Mouse (Mus musculus): Measurements from ENCODE around the gene Oxnad1.
"Not testable (repeated sequence)": the region's sequence is repeated elsewhere in the genome, so short reads cannot be mapped to it uniquely, and the experiment has no call there.

Oxnad1 gene

DNA sequence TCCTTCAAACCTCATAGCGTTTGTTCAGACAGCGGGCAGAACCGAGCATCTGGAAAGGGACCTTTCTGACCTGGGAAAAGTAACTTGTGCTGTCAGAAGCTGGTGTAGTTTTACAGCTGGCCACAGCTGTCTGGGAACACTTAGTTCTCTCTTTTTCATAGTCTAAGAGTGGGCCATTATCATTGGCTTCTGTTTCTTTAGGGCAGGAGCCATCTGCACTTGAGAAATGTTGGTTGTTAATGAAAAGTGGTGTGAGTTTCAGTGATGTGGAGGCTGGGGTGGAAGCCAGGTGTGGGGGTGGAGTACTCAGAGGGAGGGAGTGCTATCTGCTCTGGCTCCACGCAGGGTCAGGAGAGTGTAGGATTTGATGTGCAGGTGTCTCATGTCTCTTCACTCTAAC is 6.0 kb downstream of the Oxnad1 start:
- no peak for DNase-seq (ENCODE audit: low read depth, low spot score)

DNA sequence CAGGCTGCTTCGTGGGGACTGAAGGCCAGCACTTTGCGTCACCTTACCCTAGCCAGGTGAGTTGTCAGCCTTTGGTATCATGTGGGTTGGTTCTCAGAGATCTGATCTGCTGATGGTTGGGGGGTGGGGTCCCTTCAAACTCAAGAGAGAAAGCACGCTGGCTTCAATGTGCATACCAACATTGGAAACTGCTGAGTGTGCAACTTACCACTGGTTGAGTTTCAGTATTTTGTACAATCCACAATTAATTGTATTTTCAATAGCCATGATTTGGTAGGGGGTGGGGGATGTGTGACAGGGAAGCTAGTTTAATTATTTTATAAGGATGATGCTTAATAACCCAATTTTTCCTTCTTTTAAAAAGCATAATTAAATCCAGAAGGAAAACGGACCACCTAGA is 6.5 kb downstream of the Oxnad1 start:
- DNase-seq (ENCODE audit: low read depth, low spot score): no peak

DNA sequence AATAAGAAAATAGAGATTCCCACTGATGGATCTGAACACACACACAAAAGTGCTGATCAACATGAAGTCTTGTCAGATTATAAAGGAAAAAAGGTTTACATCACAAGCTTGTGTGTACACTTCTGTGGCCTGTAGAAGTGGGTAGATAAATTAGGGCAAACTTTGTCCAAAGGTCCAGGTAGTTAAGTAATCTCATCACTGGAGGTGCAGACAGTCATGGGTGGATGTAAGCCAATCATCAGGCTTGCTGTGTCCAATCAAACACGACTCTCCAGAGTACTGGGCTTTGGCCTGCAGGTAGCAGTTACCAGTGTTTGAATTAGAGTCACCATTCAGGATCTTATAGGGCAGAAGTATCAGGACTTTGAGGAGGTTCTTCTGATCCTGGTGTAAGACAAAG is 7.8 kb downstream of the Oxnad1 start:
- no peak for DNase-seq (ENCODE audit: low read depth, low spot score)

- no peak for DNase-seq (ENCODE audit: low read depth, low spot score)
These were observed 8.4 kb downstream of the Oxnad1 start for GRCm38 (mm10) chr14:32093500-32094117.

- DNase-seq (ENCODE audit: low read depth, low spot score): no peak
These were observed 10.5 kb downstream of the Oxnad1 start for GRCm38 (mm10) chr14:32095646-32096045.

DNA sequence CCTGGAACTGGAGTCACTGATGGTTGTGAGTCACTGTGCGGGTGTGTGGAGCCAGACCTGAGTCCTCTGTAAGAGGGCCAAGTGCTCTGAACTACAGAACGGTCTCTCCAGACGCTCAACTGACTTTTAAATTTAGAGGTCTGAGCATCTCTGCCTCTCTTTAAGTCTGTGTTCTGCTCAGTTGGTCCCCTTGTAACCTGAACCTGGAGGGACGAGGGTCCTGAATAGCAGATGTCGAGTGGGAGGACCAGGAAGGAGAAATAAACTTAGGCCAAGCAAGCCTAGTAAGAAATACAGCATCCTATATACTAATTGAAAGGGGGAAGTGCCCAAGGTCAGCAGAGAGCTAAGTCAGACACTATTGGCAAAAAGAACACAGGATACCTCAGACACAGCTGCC is 11.6 kb downstream of the Oxnad1 start:
- no peak for DNase-seq (ENCODE audit: low read depth, low spot score)

- no peak for DNase-seq (ENCODE audit: low read depth, low spot score)
These were observed 12.5 kb downstream of the Oxnad1 start for GRCm38 (mm10) chr14:32097691-32098090.

DNA sequence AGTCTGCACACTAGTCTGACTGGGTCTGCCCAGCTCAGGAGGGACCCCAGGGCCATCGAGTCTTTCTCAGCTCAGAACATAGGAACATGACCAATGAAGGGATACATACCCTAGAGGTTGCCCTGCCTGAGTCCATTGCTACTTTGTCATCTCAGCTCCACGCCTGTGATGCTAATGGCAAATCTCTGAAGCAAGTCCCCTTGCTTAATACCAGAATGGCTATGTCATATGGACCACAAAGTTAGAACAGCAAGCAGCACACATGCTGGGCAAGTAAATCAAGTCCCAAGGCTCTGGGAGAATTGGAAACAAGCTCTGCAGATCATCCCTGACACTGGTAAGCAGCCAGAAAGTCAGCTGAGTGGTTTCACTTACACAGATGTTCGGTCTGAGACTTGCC is 13.8 kb downstream of the Oxnad1 start:
- no peak for DNase-seq (ENCODE audit: low read depth, low spot score)

GRCm38 (mm10) chr14:32103556-32103955 is 18.4 kb downstream of the Oxnad1 start:
- no peak for DNase-seq (ENCODE audit: low read depth, low spot score)

DNA sequence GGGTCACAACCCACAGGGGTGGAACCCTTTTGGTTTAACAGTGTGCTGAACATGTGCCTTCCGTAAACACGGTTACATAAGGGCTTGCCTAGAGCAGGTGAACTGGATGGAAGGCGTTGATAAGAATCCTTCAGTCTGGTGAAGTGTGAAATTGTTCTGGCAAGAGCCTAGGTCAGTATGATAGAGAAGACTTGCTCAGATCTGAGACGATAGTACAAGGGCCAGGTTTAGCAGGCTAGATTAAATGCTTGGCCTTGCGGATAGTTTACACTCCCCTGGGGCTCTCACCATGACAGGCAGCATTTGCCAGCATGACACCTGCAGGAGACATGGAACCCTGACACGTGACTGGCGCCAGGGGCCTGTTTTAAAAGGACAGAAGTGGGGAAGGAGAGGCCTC is 20.5 kb downstream of the Oxnad1 start:
- DNase-seq (ENCODE audit: low read depth, low spot score): no peak

GRCm38 (mm10) chr14:32106911-32107310 is 21.7 kb downstream of the Oxnad1 start:
- DNase-seq (ENCODE audit: low read depth, low spot score): no peak

GRCm38 (mm10) chr14:32112124-32112523 is 26.9 kb downstream of the Oxnad1 start:
- DNase-seq (ENCODE audit: low read depth, low spot score): not testable (repeated sequence)

DNA sequence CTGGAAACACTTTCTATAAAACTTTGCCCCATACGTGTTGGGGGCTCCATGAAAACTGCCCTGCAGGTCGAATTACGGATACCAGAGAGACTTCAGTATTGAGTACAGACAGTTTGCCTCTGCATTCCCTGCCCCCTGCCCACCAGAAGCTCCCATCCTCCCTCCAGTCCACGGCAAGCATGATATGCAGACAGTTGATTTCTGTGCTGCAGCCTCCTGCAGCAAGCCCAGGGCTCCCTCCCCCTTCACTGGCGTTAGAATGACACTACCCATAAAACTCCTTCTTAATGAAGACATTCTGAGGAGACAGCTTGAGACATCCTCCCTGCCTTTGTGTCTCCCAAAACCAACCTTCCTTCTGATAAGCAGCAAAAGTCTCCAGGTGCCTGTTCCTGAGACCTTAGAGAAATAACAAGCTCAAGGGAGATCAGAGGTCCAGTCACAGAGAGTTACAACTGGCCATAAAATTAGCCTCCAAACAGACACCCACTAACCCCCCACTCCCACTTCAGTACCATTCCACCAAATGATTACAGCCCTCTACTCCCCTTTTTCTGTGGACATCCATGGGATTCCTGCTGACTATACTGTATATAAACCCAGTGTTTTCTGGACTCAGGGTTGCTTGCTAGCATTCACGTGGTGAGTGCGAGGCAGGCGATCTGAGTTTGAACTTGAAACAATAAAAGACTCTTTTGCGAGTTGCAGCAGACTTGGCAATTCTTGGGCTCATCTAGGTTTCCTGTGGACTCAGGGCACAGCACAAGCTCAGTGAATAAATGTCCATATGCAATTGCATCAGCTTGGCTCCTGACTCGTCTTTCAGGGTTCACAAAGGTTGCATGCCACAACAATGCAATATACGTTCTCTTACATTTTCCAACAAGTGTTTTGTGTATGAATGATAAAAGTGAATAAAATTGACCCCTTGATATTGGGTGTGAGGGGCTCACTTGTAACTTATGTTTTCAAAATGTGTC is 36.1 kb downstream of the Oxnad1 start:
- DNase-seq (ENCODE audit: low read depth, low spot score): no peak

DNA sequence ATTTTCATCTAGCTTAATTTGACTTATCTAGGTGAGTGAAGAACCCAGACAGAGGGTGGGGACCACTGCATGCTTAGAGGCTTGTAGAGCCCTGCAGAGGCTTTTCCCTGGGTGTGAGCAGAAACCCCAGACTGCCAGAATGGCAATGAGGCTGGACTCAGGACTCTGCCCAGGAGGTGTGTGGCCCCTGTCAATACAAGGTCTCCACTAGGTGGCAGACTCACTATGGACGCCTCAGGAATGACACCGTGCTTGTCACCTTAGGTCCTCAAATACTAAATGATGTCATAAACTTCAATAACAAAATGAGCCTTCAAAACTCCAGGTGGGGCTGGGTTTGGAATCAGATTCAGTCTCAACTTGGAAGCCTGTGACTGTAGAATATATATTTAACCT is 36.7 kb downstream of the Oxnad1 start:
- no peak for DNase-seq (ENCODE audit: low read depth, low spot score)

- no peak for DNase-seq (ENCODE audit: low read depth, low spot score)
These were observed 39.1 kb downstream of the Oxnad1 start for GRCm38 (mm10) chr14:32124261-32124660.

- not testable (repeated sequence) for DNase-seq (ENCODE audit: low read depth, low spot score)
These were observed 40.1 kb downstream of the Oxnad1 start for GRCm38 (mm10) chr14:32125256-32125655.

DNA sequence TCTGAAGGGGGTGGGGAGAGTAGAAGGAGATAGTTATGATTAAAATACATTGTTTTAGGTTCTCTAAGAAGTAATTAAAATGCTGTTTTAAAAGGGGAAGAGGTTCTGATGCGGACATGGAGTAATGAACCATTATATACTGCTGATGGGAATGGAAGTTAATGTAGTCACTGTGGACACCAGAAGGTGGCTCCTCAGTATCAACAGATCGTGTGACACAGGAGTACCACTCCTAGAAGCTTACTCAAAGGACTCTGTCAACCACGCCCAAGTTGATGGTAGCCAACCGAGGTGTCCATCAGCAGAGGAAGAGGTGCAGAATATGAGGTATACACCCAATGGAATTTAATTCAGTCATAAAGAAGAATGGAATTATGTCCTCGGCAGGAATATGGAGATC is 43.2 kb downstream of the Oxnad1 start:
- DNase-seq (ENCODE audit: low read depth, low spot score): no peak

GRCm38 (mm10) chr14:32131836-32132235 is 46.7 kb downstream of the Oxnad1 start:
- DNase-seq (ENCODE audit: low read depth, low spot score): no peak

DNA sequence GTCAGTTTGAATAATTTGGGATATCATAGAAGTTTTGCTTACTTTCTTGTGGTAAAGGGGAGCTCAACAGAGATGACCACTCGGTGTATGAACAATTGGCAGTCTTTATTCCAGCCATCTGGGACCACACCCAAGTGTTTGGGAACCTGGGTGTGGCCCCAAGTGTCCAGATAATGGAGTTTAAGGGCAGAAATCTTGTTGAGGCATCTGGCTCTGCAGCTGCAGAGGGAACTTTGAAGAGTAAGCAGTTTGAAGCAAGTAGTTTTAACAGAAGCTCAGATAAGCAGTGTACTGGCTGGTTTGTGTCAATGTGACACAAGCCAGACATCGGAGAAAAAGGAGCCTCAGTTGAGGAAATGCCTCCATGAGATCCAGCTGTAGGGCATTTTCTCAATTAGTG is 49.1 kb downstream of the Oxnad1 start:
- DNase-seq (ENCODE audit: low read depth, low spot score): no peak

DNA sequence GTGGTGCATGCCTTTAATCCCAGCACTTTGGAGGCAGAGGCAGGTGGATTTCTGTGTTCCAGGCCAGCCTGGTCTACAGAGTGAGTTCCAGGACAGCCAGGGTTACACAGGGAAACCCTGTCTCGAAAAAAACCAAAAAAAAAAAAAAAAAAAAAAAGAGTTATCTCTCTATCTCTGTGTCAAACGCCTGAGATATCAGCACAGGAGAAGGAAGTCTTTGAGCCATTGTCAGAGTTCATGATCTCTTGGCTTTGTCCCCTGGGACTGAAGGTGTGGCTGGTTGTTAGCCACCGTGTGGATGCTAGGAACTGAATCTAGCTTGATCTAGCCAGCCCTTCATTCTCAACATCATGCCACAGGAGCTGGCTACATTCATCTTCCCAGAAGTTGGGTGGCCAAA is 51.3 kb downstream of the Oxnad1 start:
- DNase-seq (ENCODE audit: low read depth, low spot score): not testable (repeated sequence)

GRCm38 (mm10) chr14:32140359-32140965 is 55.3 kb downstream of the Oxnad1 start:
- no peak for DNase-seq (ENCODE audit: low read depth, low spot score)

DNA sequence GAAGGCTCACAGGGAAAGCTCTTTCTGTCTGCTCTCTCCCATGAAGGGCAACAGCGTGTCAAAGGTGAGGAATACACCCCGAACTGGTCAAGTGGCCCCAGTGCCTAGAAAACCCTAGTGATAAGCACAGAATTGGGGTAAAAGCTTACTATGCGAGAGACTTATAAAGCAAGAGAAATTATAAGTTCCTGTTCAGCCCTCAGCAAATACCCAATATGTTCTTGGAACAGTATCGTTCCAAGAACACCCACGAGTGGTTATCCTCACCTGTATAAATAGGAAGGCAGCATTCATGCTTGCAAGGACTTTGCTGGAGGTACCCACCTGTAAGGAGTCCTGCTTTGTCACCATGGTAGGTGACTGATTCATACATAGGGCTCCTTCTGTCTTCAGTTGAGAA is 56.5 kb downstream of the Oxnad1 start, which contains the start of gene Msmb:
Gene Msmb (plus strand): TSS at position 301 of the 400 bp plus-strand sequence.
- no peak for DNase-seq (ENCODE audit: low read depth, low spot score)
